Mouse (Mus musculus) stomach, embryonic 14.5 days (tissue): ENCODE measurements around the gene Tmem143. TPM values are rescaled to one million over a fixed set of nuclear protein-coding genes. Genes with fewer than 3 reads are reported as not detected.
"Not testable (repeated sequence)": the region's sequence is repeated elsewhere in the genome, so short reads cannot be mapped to it uniquely, and the experiment has no call there.

Experiments used
- ATAC-seq: fragments of 200-750 bp; cut with Nextera tagmentation; 2 replicates; pipeline ENCODE4 v1.8.0; 2017; ENCODE audit warnings: low read depth, moderate TSS enrichment; ENCODE audit not compliant: insufficient number of reproducible peaks, insufficient read depth, low FRiP score
- H3K27ac ChIP-seq: fragments of 300-500 bp; sonication (generic); 2 replicates; pipeline ENCODE4 v1.5.1; 2014; ENCODE audit warnings: mild to moderate bottlenecking, low read length, moderate library complexity, mixed read lengths
- H3K27me3 ChIP-seq: fragments of 300-500 bp; sonication (generic); 2 replicates; pipeline ENCODE4 v1.6.1; 2014; ENCODE audit warnings: low read length, control low read depth, mixed read lengths; ENCODE audit not compliant: control insufficient read depth, insufficient read depth
- H3K36me3 ChIP-seq: fragments of 300-500 bp; sonication (generic); 2 replicates; pipeline ENCODE4 v1.6.1; 2014; ENCODE audit warnings: mild to moderate bottlenecking, control low read depth, low read length, moderate library complexity, mixed read lengths; ENCODE audit not compliant: control insufficient read depth, insufficient read depth
- H3K4me1 ChIP-seq: fragments of 300-500 bp; sonication (generic); 2 replicates; pipeline ENCODE4 v1.6.1; 2014; ENCODE audit warnings: low read length, control low read depth, mixed read lengths; ENCODE audit not compliant: control insufficient read depth, insufficient read depth
- H3K4me2 ChIP-seq: fragments of 300-500 bp; sonication (generic); replicated peaks from 2 replicates; pipeline ENCODE4 v1.6.1; 2014; ENCODE audit warnings: low read depth, low read length, control low read depth
- H3K4me3 ChIP-seq: fragments of 300-500 bp; sonication (generic); 2 replicates; pipeline ENCODE4 v1.5.1; 2014; ENCODE audit warnings: low read depth, low read length, control low read depth
- H3K9ac ChIP-seq: fragments of 300-500 bp; sonication (generic); replicated peaks from 2 replicates; pipeline ENCODE4 v1.6.1; 2014; ENCODE audit warnings: low read depth, mild to moderate bottlenecking, control low read depth, low read length, moderate library complexity, mixed read lengths
- H3K9me3 ChIP-seq: fragments of 300-500 bp; sonication (generic); 2 replicates; pipeline ENCODE4 v1.6.1; 2016; ENCODE audit warnings: low read depth, low read length, control low read depth; ENCODE audit not compliant: control insufficient read depth
- WGBS: fragments of 180-500 bp; shearing (Covaris S2); extraction: QIAGEN DNeasy Blood & Tissue Kit; methylation state at CpG from one replicate; pipeline ENCODE4 v1.1.7; 2014; 5-methylcytosine and 5-hydroxymethylcytosine counted together
- polyA plus RNA-seq: library from polyadenylated mRNA; unstranded; fragments of >200 nt; fragmentation: Nextera tagmentation; extraction: Ambion mirVana; gene quantifications from 2 replicates; pipeline ENCODE4 v1.2.1, GENCODE M21; 2014

Gene Tmem143
- polyA plus RNA-seq, 1 experiment from 2014 or later: 5.4 TPM

GRCm38 (mm10) chr7:45922928-45923761 lies 26.4 kb downstream of the Tmem143 start:
- Histone ChIP-seq H3K9ac (0 out of 2 replicates have a peak overlapping the region, but pooled peaks have one; percentile 18), H3K27me3 (no peaks in the 10 kb centered on the region), H3K9me3 (no peaks in the 10 kb centered on the region), H3K36me3 (peaks cover 8% of the 10 kb centered on the region; the same call in 1 of the 2 replicates), H3K27ac (peak overlapping the region; percentile 96), H3K4me1 (peaks cover 38% of the 10 kb centered on the region), H3K4me3 (peak overlapping the region; percentile 35), H3K4me2 (peak overlapping the region; percentile 50)
- under 1% methylated on average over 37 of the region's 37 CpGs for WGBS
- peak; percentile 88 for ATAC-seq

GRCm38 (mm10) chr7:45923762-45924428 lies 27.2 kb downstream of the Tmem143 start, which contains the start of gene Ccdc114:
Gene Ccdc114, plus strand, starts transcription at chr7:45924072.
- WGBS: 8% methylated on average over 24 of the region's 24 CpGs
- peak; percentile 44; the same call in 1 of the 2 replicates for ATAC-seq
- Histone ChIP-seq H3K36me3 (peaks cover 3% of the 10 kb centered on the region; the same call in 1 of the 2 replicates), H3K4me1 (peaks cover 35% of the 10 kb centered on the region), H3K27me3 (no peaks in the 10 kb centered on the region), H3K4me2 (peak within 1 kb of the TSS; percentile 50), H3K9ac (peak within 1 kb of the TSS; percentile 18; the same call in 1 of the 2 replicates), H3K27ac (peak within 1 kb of the TSS; percentile 96), H3K4me3 (peak within 1 kb of the TSS; percentile 35), H3K9me3 (no peaks in the 10 kb centered on the region)

- Histone ChIP-seq H3K4me3 (peak overlapping the region; percentile 35; the same call in 1 of the 2 replicates), H3K27me3 (no peaks in the 10 kb centered on the region), H3K9me3 (no peaks in the 10 kb centered on the region), H3K27ac (0 out of 2 replicates have a peak overlapping the region, but pooled peaks have one; percentile 96), H3K4me2 (peak overlapping the region; percentile 50), H3K4me1 (peaks cover 31% of the 10 kb centered on the region), H3K9ac (no peak overlapping the region), H3K36me3 (no peaks in the 10 kb centered on the region)
- 21% methylated on average over 14 of the region's 14 CpGs for WGBS
- no peak for ATAC-seq
These were observed 27.7 kb downstream of the Tmem143 start for GRCm38 (mm10) chr7:45924429-45924816.

GRCm38 (mm10) chr7:45928626-45929295 lies 32.0 kb downstream of the Tmem143 start:
- ATAC-seq: 0 out of 2 replicates have a peak, but pooled peaks have one; percentile 26
- no peak overlapping the region for H3K4me3 ChIP-seq
- 8% methylated on average over 21 of the region's 23 CpGs for WGBS

GRCm38 (mm10) chr7:45929688-45930087 lies 32.9 kb downstream of the Tmem143 start:
- 0 out of 2 replicates have a peak, but pooled peaks cover 4% of the 10 kb centered on the region for H3K9me3 ChIP-seq
- H3K27ac ChIP-seq: no peak overlapping the region
- H3K4me3 ChIP-seq: no peak overlapping the region
- WGBS: 94% methylated on average over 1 of the region's 1 CpGs
- no peak overlapping the region for H3K9ac ChIP-seq
- H3K27me3 ChIP-seq: no peaks in the 10 kb centered on the region
- H3K4me1 ChIP-seq: no peaks in the 10 kb centered on the region
- no peak for ATAC-seq
- no peaks in the 10 kb centered on the region for H3K36me3 ChIP-seq
- no peak overlapping the region for H3K4me2 ChIP-seq

More at GRCm38 (mm10) chr7:45928626-45929295, 32.0 kb downstream of the Tmem143 start:
- Histone ChIP-seq H3K4me1 (0 out of 2 replicates have a peak, but pooled peaks cover 6% of the 10 kb centered on the region), H3K9me3 (0 out of 2 replicates have a peak, but pooled peaks cover 4% of the 10 kb centered on the region), H3K27me3 (no peaks in the 10 kb centered on the region), H3K4me2 (no peak overlapping the region), H3K27ac (peak overlapping the region; percentile 66; the same call in 1 of the 2 replicates), H3K9ac (no peak overlapping the region), H3K36me3 (no peaks in the 10 kb centered on the region)

- 92% methylated on average over 12 of the region's 12 CpGs for WGBS
These were observed 37.0 kb downstream of the Tmem143 start for GRCm38 (mm10) chr7:45933766-45934165.

GRCm38 (mm10) chr7:45935114-45935513 lies 38.4 kb downstream of the Tmem143 start:
- Histone ChIP-seq H3K36me3 (no peaks in the 10 kb centered on the region), H3K4me3 (no peak overlapping the region)
- ATAC-seq: no peak

More at GRCm38 (mm10) chr7:45933766-45934165, 37.0 kb downstream of the Tmem143 start:
- not testable (repeated sequence) for H3K4me1 ChIP-seq, H3K27me3 ChIP-seq, H3K36me3 ChIP-seq, H3K27ac ChIP-seq, H3K4me2 ChIP-seq, H3K4me3 ChIP-seq, H3K9me3 ChIP-seq, H3K9ac ChIP-seq, ATAC-seq

GRCm38 (mm10) chr7:45939836-45940235 lies 43.1 kb downstream of the Tmem143 start:
- Histone ChIP-seq H3K4me3 (no peak overlapping the region), H3K36me3 (no peaks in the 10 kb centered on the region), H3K27me3 (no peaks in the 10 kb centered on the region), H3K27ac (no peak overlapping the region), H3K4me2 (no peak overlapping the region), H3K9me3 (no peaks in the 10 kb centered on the region), H3K9ac (no peak overlapping the region), H3K4me1 (no peaks in the 10 kb centered on the region)
- no peak for ATAC-seq
- 44% methylated on average over 2 of the region's 2 CpGs for WGBS

More at GRCm38 (mm10) chr7:45935114-45935513, 38.4 kb downstream of the Tmem143 start:
- Histone ChIP-seq H3K4me2 (no peak overlapping the region), H3K9ac (no peak overlapping the region), H3K9me3 (0 out of 2 replicates have a peak, but pooled peaks cover 4% of the 10 kb centered on the region), H3K27me3 (no peaks in the 10 kb centered on the region), H3K4me1 (no peaks in the 10 kb centered on the region), H3K27ac (no peak overlapping the region)
- 30% methylated on average over 7 of the region's 7 CpGs for WGBS
